Mouse (Mus musculus) lung, postnatal 0 days (tissue): ENCODE measurements around the gene Arhgap10. TPM values are rescaled to one million over a fixed set of nuclear protein-coding genes. Genes with fewer than 3 reads are reported as not detected.

Source experiments
- ATAC-seq: fragments of 200-750 bp; cut with Nextera tagmentation; 2 replicates; pipeline ENCODE4 v1.8.0; 2017; ENCODE audit warnings: moderate library complexity
- DNase-seq: peaks from one replicate; pipeline ENCODE4 v3.0.0-alpha.2; 2016; ENCODE audit warnings: low spot score
- H3K27ac ChIP-seq: fragments of 300-500 bp; sonication (generic); 2 replicates; pipeline ENCODE4 v1.5.1; 2014; ENCODE audit warnings: antibody characterized with exemption, mild to moderate bottlenecking, low read length, mixed read lengths
- H3K27me3 ChIP-seq: fragments of 300-500 bp; sonication (generic); replicated peaks from 2 replicates; pipeline ENCODE4 v1.6.1; 2014; ENCODE audit warnings: low read length, mixed read lengths; ENCODE audit not compliant: insufficient read depth
- H3K36me3 ChIP-seq: fragments of 300-500 bp; sonication (generic); 2 replicates; pipeline ENCODE4 v1.6.1; 2014; ENCODE audit warnings: low read length, mixed read lengths; ENCODE audit not compliant: insufficient read depth
- H3K4me1 ChIP-seq: fragments of 300-500 bp; sonication (generic); 2 replicates; pipeline ENCODE4 v1.6.1; 2014; ENCODE audit warnings: antibody characterized with exemption, low read depth, low read length, mixed read lengths; ENCODE audit not compliant: insufficient read depth
- H3K4me2 ChIP-seq: fragments of 300-500 bp; sonication (generic); replicated peaks from 2 replicates; pipeline ENCODE4 v1.6.1; 2014; ENCODE audit warnings: low read depth, mild to moderate bottlenecking, low read length, moderate library complexity, mixed read lengths
- H3K4me3 ChIP-seq: fragments of 300-500 bp; sonication (generic); 2 replicates; pipeline ENCODE4 v1.5.1; 2014; ENCODE audit warnings: low read depth, low read length
- H3K9ac ChIP-seq: fragments of 300-500 bp; sonication (generic); replicated peaks from 2 replicates; pipeline ENCODE4 v1.6.1; 2014; ENCODE audit warnings: low read depth, mild to moderate bottlenecking
- H3K9me3 ChIP-seq: fragments of 300-500 bp; sonication (generic); 2 replicates; pipeline ENCODE4 v1.6.1; 2016; ENCODE audit warnings: low read length, mixed read lengths
- CTCF ChIP-seq: IDR thresholded peaks from 2 replicates; pipeline ENCODE4 v1.5.1; 2016; ENCODE audit warnings: antibody characterized with exemption, mild to moderate bottlenecking
- EP300 ChIP-seq: IDR thresholded peaks from 2 replicates; pipeline ENCODE4 v1.6.1; 2016; ENCODE audit warnings: antibody characterized with exemption, mild to moderate bottlenecking, control low read depth
- WGBS: fragments of 180-500 bp; shearing (Covaris S2); extraction: QIAGEN DNeasy Blood & Tissue Kit; methylation state at CpG from one replicate; pipeline ENCODE4 v1.1.7; 2014; 5-methylcytosine and 5-hydroxymethylcytosine counted together
- polyA plus RNA-seq: library from polyadenylated mRNA; unstranded; fragments of >200 nt; fragmentation: Nextera tagmentation; extraction: Ambion mirVana; gene quantifications from 2 replicates; pipeline ENCODE4 v1.2.1, GENCODE M21; 2015

The Arhgap10 gene
- polyA plus RNA-seq, 1 experiment from 2014 or later: 15.9 TPM

DNA sequence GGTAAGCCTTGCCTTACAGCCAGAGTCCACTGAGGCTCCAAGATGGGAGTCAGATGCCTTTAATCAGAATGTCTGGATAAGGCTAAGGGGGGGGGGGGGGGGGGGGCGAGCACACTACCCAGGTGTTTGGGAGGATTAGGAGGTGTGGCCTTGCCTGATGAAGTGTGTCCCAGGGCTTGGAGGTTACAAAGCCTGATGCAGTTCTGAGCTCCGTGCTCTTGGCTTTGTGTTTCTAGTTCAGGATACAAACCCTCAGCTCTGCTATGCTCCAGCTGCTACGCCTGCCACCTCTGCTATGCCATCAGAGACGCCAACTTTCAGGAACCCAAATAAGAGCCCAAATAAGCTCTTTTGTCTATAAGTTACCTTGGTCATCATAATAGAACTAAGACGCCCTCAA, 101.7 kb downstream of the Arhgap10 start:
- TF ChIP-seq EP300 (no peak), CTCF (no peak)
- Histone ChIP-seq H3K9me3 (no peaks in the 10 kb centered on the region), H3K9ac (no peak overlapping the region), H3K4me3 (no peak overlapping the region), H3K4me2 (no peak overlapping the region), H3K27ac (no peak overlapping the region), H3K4me1 (no peaks in the 10 kb centered on the region), H3K36me3 (peaks cover 5% of the 10 kb centered on the region; the same call in 1 of the 2 replicates), H3K27me3 (no peaks in the 10 kb centered on the region)
- DNase-seq (no peak), ATAC-seq (no peak)
- 79% methylated on average over 4 of the region's 5 CpGs for WGBS

DNA sequence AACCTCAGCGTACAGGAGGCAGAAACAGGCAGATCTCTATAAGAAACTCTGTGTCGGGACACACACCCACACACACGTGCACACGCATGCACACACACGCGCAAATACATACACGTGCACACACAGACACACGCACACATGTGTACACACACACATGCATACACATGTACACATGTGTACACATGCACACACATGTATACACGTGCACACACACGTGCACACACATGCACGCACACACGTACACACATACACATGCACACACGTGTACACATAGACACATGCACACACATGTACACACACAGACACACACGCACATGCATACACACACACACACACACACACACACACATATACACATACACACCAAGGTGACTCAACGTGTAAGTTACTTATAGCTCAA, 106.5 kb downstream of the Arhgap10 start:
- DNase-seq (no peak), ATAC-seq (no peak)
- WGBS: 97% methylated on average over 15 of the region's 15 CpGs
- no peak overlapping the region for H3K9ac ChIP-seq
- TF ChIP-seq EP300 (no peak), CTCF (no peak)
- H3K4me3 ChIP-seq: no peak overlapping the region
- no peaks in the 10 kb centered on the region for H3K9me3 ChIP-seq
- no peaks in the 10 kb centered on the region for H3K27me3 ChIP-seq
- H3K4me1 ChIP-seq: no peaks in the 10 kb centered on the region
- H3K4me2 ChIP-seq: no peak overlapping the region
- peaks cover 5% of the 10 kb centered on the region; the same call in 1 of the 2 replicates for H3K36me3 ChIP-seq
- H3K27ac ChIP-seq: no peak overlapping the region

DNA sequence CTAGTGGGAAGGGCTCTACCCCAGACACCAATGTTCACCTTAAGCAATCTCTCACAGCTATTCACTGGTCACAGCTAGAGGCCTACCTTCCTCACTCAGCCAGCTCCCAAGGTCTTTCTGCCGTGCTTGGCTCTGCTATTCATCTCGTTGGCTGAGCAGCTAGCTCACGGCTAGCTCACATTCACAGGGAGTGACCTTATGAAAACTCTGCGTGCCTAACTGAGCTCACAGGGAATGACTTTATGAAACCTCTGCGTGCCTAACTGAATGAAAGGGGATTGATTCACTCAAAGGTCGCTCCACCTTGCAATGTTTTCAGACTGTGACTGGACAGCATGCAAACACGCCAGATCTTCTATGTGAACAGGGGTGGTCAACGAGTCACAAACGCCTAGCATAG, 107.4 kb downstream of the Arhgap10 start:
- DNase-seq (no peak), ATAC-seq (no peak)
- 85% methylated on average over 9 of the region's 9 CpGs for whole genome bisulfite sequencing
- H3K4me1 ChIP-seq: no peaks in the 10 kb centered on the region
- H3K4me2 ChIP-seq: no peak overlapping the region
- H3K27ac ChIP-seq: no peak overlapping the region
- H3K36me3 ChIP-seq: peaks cover 5% of the 10 kb centered on the region; the same call in 1 of the 2 replicates
- H3K27me3 ChIP-seq: no peaks in the 10 kb centered on the region
- no peaks in the 10 kb centered on the region for H3K9me3 ChIP-seq
- H3K9ac ChIP-seq: no peak overlapping the region
- TF ChIP-seq CTCF: no peak
- TF ChIP-seq EP300: no peak
- H3K4me3 ChIP-seq: no peak overlapping the region

DNA sequence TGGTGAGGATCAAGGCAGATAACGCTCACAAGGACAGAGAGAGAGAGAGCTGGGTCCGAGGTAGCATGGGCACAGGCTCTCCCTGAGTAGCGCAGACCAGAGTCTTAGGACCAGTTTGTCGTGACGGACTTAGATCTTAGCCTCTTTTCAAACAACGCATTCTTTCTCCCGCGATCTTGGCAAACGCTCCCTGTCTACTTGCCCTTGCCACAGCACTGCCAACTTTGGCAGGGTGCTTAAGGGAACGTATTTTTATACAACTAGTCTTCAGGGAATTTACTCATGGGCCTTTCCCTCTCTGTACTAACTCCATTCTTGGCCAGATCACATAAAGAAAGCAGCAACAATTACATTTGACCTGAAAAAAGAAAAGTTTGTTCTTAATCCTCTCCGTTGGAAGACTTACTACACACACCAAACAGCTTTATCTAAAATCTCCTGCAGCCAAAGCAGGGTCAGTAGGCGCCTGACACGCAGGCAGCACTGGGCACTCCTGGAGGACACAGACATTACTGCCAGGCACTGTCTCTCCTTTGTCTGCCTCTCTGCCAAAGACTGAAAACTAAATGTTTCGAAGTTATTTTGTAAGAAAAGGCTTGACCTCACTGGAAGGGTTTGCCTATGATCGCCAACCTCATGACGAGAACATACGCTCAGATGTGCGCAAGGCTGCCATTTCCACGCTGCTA, 109.1 kb downstream of the Arhgap10 start:
- H3K27ac ChIP-seq: no peak overlapping the region
- H3K4me1 ChIP-seq: no peaks in the 10 kb centered on the region
- H3K4me3 ChIP-seq: no peak overlapping the region
- no peaks in the 10 kb centered on the region for H3K9me3 ChIP-seq
- ATAC-seq (no peak), DNase-seq (peak; percentile 27)
- H3K4me2 ChIP-seq: no peak overlapping the region
- no peaks in the 10 kb centered on the region for H3K27me3 ChIP-seq
- 73% methylated on average over 19 of the region's 19 CpGs for WGBS
- H3K9ac ChIP-seq: no peak overlapping the region
- TF ChIP-seq CTCF (no peak), EP300 (no peak)
- 0 out of 2 replicates have a peak, but pooled peaks cover 5% of the 10 kb centered on the region for H3K36me3 ChIP-seq

DNA sequence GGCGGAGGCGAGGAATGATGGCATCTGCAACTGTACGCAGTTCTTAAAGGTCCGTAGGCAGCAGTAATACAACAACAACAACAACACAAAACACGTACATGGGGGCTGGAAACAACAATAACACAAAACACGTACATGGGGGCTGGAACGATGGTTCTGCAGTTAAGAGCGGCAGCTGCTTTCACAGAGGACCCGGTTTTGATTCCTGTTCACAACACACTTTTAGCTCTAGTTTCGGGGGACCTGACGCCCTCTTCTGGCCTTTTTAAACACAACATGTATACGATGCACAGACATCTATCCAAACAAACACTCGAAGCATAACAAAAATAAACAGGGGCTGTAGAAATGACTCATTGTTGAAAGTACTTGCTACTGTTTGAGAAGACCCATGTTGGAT, 110.9 kb downstream of the Arhgap10 start:
- no peak overlapping the region for H3K27ac ChIP-seq
- H3K27me3 ChIP-seq: no peaks in the 10 kb centered on the region
- H3K9ac ChIP-seq: no peak overlapping the region
- no peaks in the 10 kb centered on the region for H3K9me3 ChIP-seq
- H3K36me3 ChIP-seq: no peaks in the 10 kb centered on the region
- no peak overlapping the region for H3K4me3 ChIP-seq
- 84% methylated on average over 13 of the region's 13 CpGs for WGBS
- DNase-seq (no peak), ATAC-seq (no peak)
- H3K4me2 ChIP-seq: no peak overlapping the region
- H3K4me1 ChIP-seq: no peaks in the 10 kb centered on the region
- TF ChIP-seq EP300: no peak
- TF ChIP-seq CTCF: no peak

DNA sequence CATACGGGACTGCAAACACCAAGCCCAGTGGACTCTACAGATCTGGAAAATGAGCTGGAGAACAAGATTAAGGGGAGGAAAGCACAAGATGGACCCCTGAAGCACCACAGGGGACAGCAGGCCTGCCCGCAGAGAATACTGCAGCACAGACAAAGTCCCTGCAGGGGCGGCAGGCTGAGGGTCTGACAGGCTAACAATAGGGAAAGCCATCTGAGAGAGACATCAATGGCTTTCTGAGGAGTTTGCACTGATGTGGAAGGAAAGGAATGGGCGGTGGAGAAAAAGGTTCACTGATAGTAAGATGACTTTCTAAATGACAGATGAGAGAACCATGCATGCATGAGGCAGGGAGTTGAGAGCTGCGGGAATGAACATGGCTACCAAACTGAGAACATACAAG, 111.3 kb downstream of the Arhgap10 start:
- Histone ChIP-seq H3K4me1 (no peaks in the 10 kb centered on the region), H3K9me3 (no peaks in the 10 kb centered on the region), H3K27ac (no peak overlapping the region), H3K27me3 (no peaks in the 10 kb centered on the region), H3K36me3 (no peaks in the 10 kb centered on the region), H3K4me2 (no peak overlapping the region), H3K9ac (no peak overlapping the region), H3K4me3 (no peak overlapping the region)
- 89% methylated on average over 5 of the region's 5 CpGs for WGBS
- DNase-seq: no peak
- no peak for TF ChIP-seq CTCF
- TF ChIP-seq EP300: no peak
- no peak for ATAC-seq
